Mouse (Mus musculus) heart, embryonic 13.5 days (tissue): Measurements from ENCODE around the gene Bmper. TPM values are rescaled to one million over a fixed set of nuclear protein-coding genes. Genes with fewer than 3 reads are reported as not detected.

Experiments used
- ATAC-seq: fragments of 200-750 bp; cut with Nextera tagmentation; 2 replicates; pipeline ENCODE4 v1.8.0; 2017; ENCODE audit warnings: moderate TSS enrichment; ENCODE audit not compliant: insufficient number of reproducible peaks, low FRiP score, low TSS enrichment; ENCODE audit errors: extremely low read depth
- H3K27ac ChIP-seq: fragments of 300-500 bp; sonication (generic); replicated peaks from 2 replicates; pipeline ENCODE4 v1.5.1; 2015; ENCODE audit warnings: moderate library complexity, mild to moderate bottlenecking, inconsistent platforms
- H3K27me3 ChIP-seq: fragments of 300-500 bp; sonication (generic); replicated peaks from 2 replicates; pipeline ENCODE4 v1.6.1; 2015; ENCODE audit warnings: mild to moderate bottlenecking, inconsistent platforms
- H3K36me3 ChIP-seq: fragments of 300-500 bp; sonication (generic); 2 replicates; pipeline ENCODE4 v1.6.1; 2015; ENCODE audit warnings: mild to moderate bottlenecking, inconsistent platforms
- H3K4me1 ChIP-seq: fragments of 300-500 bp; sonication (generic); 2 replicates; pipeline ENCODE4 v1.6.1; 2015; ENCODE audit warnings: inconsistent platforms
- H3K4me2 ChIP-seq: fragments of 300-500 bp; sonication (generic); 2 replicates; pipeline ENCODE4 v1.6.1; 2015; ENCODE audit warnings: inconsistent platforms, mild to moderate bottlenecking, moderate library complexity
- H3K4me3 ChIP-seq: fragments of 300-500 bp; sonication (generic); 2 replicates; pipeline ENCODE4 v1.5.1; 2015; ENCODE audit warnings: moderate library complexity, mild to moderate bottlenecking, inconsistent platforms
- H3K9ac ChIP-seq: fragments of 300-500 bp; sonication (generic); 2 replicates; pipeline ENCODE4 v1.6.1; 2015; ENCODE audit warnings: inconsistent platforms, mild to moderate bottlenecking, moderate library complexity
- H3K9me3 ChIP-seq: fragments of 300-500 bp; sonication (generic); 2 replicates; pipeline ENCODE4 v1.6.1; 2016; ENCODE audit warnings: inconsistent platforms
- WGBS: fragments of 180-500 bp; shearing (Covaris S2); methylation state at CpG from one replicate; pipeline ENCODE4 v1.1.7; 2015; ENCODE audit warnings: mixed read lengths; 5-methylcytosine and 5-hydroxymethylcytosine counted together
- polyA plus RNA-seq: library from polyadenylated mRNA; unstranded; fragments of >200 nt; fragmentation: Nextera tagmentation; extraction: Ambion mirVana; gene quantifications from 2 replicates; pipeline ENCODE4 v1.2.1, GENCODE M21; 2015

Gene Bmper
- polyA plus RNA-seq, 1 experiment from 2014 or later: 8.4 TPM

DNA sequence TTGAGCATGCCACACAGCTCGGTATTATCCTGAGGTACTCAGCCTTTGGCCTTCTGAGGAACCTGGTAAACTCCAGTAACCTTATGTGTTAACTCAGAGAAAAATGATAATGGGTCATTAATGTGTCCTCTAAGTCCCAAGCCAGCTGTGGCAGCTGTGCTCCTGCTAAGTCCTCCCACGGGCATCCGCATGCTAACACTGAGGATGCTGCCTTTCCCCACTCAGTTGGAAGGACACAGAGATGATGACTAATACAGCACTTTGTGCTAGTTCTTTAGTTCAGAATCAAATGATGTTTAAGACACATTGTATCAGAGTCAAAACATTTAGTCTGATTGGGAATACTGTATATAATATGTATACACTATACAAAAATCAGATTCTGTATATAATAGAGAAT lies 39.0 kb downstream of the Bmper start:
- Histone ChIP-seq H3K27me3 (no peaks in the 10 kb centered on the region), H3K36me3 (peaks cover 10% of the 10 kb centered on the region; the same call in 1 of the 2 replicates), H3K4me1 (no peaks in the 10 kb centered on the region), H3K9ac (no peak overlapping the region), H3K9me3 (peaks cover 9% of the 10 kb centered on the region; the same call in 1 of the 2 replicates), H3K4me3 (no peak overlapping the region), H3K27ac (no peak overlapping the region), H3K4me2 (no peak overlapping the region)
- WGBS: 86% methylated on average over 3 of the region's 3 CpGs
- ATAC-seq: no peak

DNA sequence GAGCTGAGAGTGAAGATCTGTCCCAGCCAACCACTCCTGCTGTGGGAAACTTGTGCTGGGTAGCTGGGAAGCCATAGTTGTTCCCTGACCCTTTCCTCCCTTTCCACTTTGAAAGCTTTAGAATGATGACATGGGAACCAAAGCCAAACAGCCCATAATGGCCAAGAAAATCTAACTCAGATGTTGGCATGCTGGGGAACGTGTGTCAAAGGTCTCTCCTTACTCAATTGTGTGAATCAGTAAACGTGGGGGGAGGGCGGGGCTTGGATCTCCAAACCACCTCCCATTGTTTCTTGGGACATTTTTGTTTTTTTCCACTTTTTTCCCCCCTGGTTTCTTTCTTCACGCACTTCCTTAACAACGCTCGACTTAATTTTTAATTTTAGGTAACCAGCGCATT lies 40.0 kb downstream of the Bmper start:
- Histone ChIP-seq H3K27me3 (no peaks in the 10 kb centered on the region), H3K4me1 (peaks cover 4% of the 10 kb centered on the region; the same call in 1 of the 2 replicates), H3K9ac (no peak overlapping the region), H3K4me2 (no peak overlapping the region), H3K4me3 (no peak overlapping the region), H3K36me3 (peaks cover 10% of the 10 kb centered on the region; the same call in 1 of the 2 replicates), H3K9me3 (peaks cover 9% of the 10 kb centered on the region; the same call in 1 of the 2 replicates), H3K27ac (no peak overlapping the region)
- 82% methylated on average over 7 of the region's 7 CpGs for WGBS
- no peak for ATAC-seq

DNA sequence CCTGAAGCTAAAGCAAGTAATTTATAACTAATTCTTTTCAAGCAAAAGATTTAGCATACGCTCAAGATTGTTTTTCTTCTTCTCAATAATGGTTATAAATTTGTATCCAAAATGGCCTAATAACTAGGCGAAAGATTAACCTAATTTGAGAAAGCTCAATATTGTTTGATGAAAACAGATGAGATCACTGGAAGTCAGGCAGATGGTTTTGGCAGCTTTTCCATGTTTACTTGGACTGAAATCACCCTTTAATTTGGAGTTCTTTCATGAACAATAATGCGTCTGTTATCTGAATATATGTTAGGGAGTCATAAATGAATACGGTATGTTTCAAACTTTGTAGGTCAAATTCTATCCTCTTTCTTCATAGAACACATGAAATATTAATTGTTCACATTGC lies 41.6 kb downstream of the Bmper start:
- no peak for ATAC-seq
- H3K27me3 ChIP-seq: no peaks in the 10 kb centered on the region
- H3K4me2 ChIP-seq: no peak overlapping the region
- no peak overlapping the region for H3K27ac ChIP-seq
- peaks cover 4% of the 10 kb centered on the region; the same call in 1 of the 2 replicates for H3K36me3 ChIP-seq
- no peak overlapping the region for H3K9ac ChIP-seq
- peaks cover 17% of the 10 kb centered on the region for H3K4me1 ChIP-seq
- WGBS: 82% methylated on average over 4 of the region's 4 CpGs
- H3K9me3 ChIP-seq: 0 out of 2 replicates have a peak, but pooled peaks cover 4% of the 10 kb centered on the region
- no peak overlapping the region for H3K4me3 ChIP-seq

DNA sequence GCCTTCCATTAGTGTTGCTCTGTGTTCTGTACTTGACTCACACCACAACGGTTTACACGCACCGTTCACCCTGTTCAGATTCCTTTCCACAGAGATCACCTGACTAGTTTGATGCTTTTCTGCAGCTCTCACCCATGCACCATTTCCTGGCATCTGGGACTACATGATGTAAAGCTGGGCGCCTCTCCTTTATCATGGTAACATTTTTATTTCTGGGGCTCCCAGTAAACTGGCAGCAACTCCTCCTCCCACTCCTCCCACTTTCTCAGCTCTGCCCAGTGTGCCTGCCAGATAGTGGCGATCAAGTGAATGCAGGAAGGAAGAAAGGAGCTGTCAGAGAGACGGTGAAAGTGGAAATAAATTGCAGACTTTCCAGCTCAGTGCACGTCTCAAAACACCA lies 45.7 kb downstream of the Bmper start:
- Histone ChIP-seq H3K4me1 (peaks cover 17% of the 10 kb centered on the region), H3K27me3 (no peaks in the 10 kb centered on the region), H3K9me3 (no peaks in the 10 kb centered on the region), H3K4me2 (peak overlapping the region; percentile 50), H3K9ac (peak overlapping the region; percentile 19; the same call in 1 of the 2 replicates), H3K4me3 (0 out of 2 replicates have a peak overlapping the region, but pooled peaks have one; percentile 1), H3K27ac (peak overlapping the region; percentile 41), H3K36me3 (no peaks in the 10 kb centered on the region)
- WGBS: 23% methylated on average over 7 of the region's 7 CpGs
- no peak for ATAC-seq

- no peaks in the 10 kb centered on the region for H3K36me3 ChIP-seq
- H3K27ac ChIP-seq: peak overlapping the region; percentile 41
- peaks cover 17% of the 10 kb centered on the region for H3K4me1 ChIP-seq
- 0 out of 2 replicates have a peak overlapping the region, but pooled peaks have one; percentile 1 for H3K4me3 ChIP-seq
- H3K4me2 ChIP-seq: peak overlapping the region; percentile 50
- H3K9ac ChIP-seq: no peak overlapping the region
- WGBS: 52% methylated on average over 2 of the region's 2 CpGs
- no peaks in the 10 kb centered on the region for H3K9me3 ChIP-seq
- ATAC-seq: no peak
- H3K27me3 ChIP-seq: no peaks in the 10 kb centered on the region
These were observed 46.2 kb downstream of the Bmper start for GRCm38 (mm10) chr9:23269087-23269486.

GRCm38 (mm10) chr9:23276244-23276643 lies 53.4 kb downstream of the Bmper start:
- no peak overlapping the region for H3K4me2 ChIP-seq
- no peaks in the 10 kb centered on the region for H3K27me3 ChIP-seq
- no peaks in the 10 kb centered on the region for H3K36me3 ChIP-seq
- H3K4me1 ChIP-seq: no peaks in the 10 kb centered on the region
- no peak overlapping the region for H3K4me3 ChIP-seq
- H3K9ac ChIP-seq: no peak overlapping the region
- ATAC-seq: no peak
- 81% methylated on average over 4 of the region's 4 CpGs for WGBS
- H3K27ac ChIP-seq: no peak overlapping the region
- no peaks in the 10 kb centered on the region for H3K9me3 ChIP-seq

DNA sequence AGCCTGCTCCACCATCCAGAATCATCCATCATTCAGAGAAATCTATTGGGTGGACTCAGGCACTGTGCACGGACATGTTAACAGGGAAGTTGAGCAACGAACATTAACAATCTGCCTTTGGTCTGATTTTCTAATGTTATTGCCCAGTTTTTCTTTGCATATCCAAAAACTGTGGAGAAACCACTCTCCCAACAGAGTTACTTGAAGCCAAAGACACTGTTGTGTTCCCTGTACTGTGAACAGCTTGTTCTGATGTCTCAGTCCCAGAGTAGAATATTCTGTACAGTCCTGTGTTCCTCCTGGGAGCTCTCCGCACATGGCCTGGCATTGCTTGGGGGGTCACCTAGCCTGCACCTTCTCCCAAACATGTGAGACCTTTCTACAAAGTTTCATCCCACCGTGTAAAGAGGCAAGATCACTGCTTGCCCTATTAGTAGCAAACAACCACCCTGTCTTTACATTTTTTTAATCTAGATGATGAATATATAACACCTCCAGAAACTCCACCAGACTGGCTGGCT lies 62.1 kb downstream of the Bmper start:
- ATAC-seq: no peak
- H3K27ac ChIP-seq: no peak overlapping the region
- WGBS: 80% methylated on average over 4 of the region's 4 CpGs

DNA sequence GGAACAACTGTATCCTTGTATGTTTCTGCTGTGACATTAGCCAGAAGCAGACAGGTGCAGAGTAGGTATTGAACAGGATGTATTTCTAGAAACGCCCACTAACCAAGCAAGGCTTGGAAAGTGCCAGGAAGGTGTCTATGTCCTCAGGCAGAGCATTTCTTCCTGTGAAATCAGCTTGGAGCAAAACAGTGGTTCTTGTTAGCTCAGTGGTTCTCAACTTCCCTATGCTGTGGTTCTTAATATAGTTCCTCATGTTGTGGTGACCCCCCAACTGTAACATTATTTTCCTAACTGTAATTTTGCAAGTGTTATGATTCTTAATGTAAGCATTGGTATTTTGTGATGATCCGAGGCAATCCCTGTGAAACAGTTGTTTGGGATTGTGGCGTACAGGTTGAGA lies 70.7 kb downstream of the Bmper start:
- no peaks in the 10 kb centered on the region for H3K36me3 ChIP-seq
- 78% methylated on average over 3 of the region's 3 CpGs for WGBS
- H3K4me3 ChIP-seq: no peak overlapping the region
- H3K4me1 ChIP-seq: peaks cover 11% of the 10 kb centered on the region
- no peak overlapping the region for H3K27ac ChIP-seq
- H3K9ac ChIP-seq: no peak overlapping the region
- no peaks in the 10 kb centered on the region for H3K27me3 ChIP-seq
- H3K4me2 ChIP-seq: no peak overlapping the region
- no peak for ATAC-seq
- H3K9me3 ChIP-seq: no peaks in the 10 kb centered on the region

More for the DNA sequence above, 62.1 kb downstream of the Bmper start:
- Histone ChIP-seq H3K9me3 (no peaks in the 10 kb centered on the region), H3K4me1 (no peaks in the 10 kb centered on the region), H3K36me3 (no peaks in the 10 kb centered on the region), H3K4me3 (no peak overlapping the region), H3K9ac (no peak overlapping the region), H3K27me3 (no peaks in the 10 kb centered on the region), H3K4me2 (no peak overlapping the region)

- Histone ChIP-seq H3K4me3 (no peak overlapping the region), H3K27me3 (no peaks in the 10 kb centered on the region), H3K9me3 (no peaks in the 10 kb centered on the region), H3K27ac (no peak overlapping the region), H3K36me3 (no peaks in the 10 kb centered on the region), H3K4me1 (peaks cover 20% of the 10 kb centered on the region), H3K4me2 (no peak overlapping the region), H3K9ac (no peak overlapping the region)
- WGBS: 72% methylated on average over 6 of the region's 6 CpGs
- ATAC-seq: no peak
These were observed 72.7 kb downstream of the Bmper start for GRCm38 (mm10) chr9:23295569-23295968.

DNA sequence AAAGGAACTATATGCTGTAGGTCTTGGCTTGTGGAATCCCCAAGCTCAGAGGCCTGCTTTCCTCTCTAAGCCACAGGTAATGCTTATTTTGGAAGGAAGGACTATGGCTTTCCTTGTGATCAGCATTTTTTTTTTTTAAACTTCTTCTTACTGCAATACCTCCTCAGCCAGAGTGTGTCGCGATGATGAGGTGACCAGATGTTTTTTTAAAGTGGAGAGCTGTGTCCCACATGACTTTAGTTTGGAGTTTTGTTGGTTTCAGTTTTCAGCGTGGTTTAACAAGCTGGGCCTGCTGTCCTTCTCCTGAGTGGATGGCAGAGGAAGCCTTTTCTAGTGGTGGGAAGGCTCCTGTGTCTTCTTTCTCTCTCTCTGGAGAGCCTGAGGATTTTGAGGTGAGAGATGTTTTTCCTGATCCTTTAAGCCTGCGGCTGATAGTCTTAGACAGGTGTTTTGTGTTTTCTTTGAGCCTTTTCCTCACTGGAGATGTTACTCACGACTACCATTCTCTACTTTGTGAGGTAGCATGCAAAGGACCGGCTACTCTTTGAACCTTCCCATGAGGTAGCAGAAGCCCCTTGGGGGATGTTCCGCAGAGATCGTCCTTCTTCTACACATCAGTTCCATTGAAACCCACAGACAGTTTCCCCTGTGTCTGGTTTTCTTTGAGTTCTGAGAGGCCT lies 74.8 kb downstream of the Bmper start:
- Histone ChIP-seq H3K9ac (no peak overlapping the region), H3K27me3 (no peaks in the 10 kb centered on the region), H3K27ac (no peak overlapping the region), H3K4me3 (no peak overlapping the region), H3K4me2 (no peak overlapping the region), H3K36me3 (no peaks in the 10 kb centered on the region), H3K9me3 (no peaks in the 10 kb centered on the region), H3K4me1 (peaks cover 21% of the 10 kb centered on the region)
- ATAC-seq: no peak
- 73% methylated on average over 8 of the region's 8 CpGs for WGBS

DNA sequence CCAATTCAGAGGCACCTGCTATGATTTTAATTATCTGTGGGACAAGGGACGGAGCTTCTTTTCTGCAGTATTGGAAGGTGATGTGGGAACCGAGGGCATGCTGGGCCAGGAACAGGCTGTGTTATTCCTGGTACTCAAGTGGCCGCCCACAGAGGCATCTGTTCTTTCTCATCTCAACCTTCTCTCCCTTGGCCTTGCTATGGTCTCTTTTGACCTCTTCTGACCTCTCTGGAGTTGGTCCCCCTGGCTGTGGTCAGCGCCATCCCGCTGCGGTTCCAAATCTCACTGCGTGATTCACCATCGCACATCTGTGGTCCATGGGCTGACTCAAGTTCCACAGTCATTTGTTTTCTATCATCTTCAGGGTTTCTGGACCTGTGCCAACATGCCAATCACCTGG lies 77.5 kb downstream of the Bmper start:
- no peak for ATAC-seq
- Histone ChIP-seq H3K27me3 (no peaks in the 10 kb centered on the region), H3K4me3 (no peak overlapping the region), H3K4me2 (no peak overlapping the region), H3K4me1 (peaks cover 19% of the 10 kb centered on the region), H3K36me3 (no peaks in the 10 kb centered on the region), H3K27ac (no peak overlapping the region), H3K9me3 (no peaks in the 10 kb centered on the region), H3K9ac (no peak overlapping the region)
- 49% methylated on average over 8 of the region's 8 CpGs for WGBS

- H3K4me1 ChIP-seq: peaks cover 5% of the 10 kb centered on the region; the same call in 1 of the 2 replicates
- H3K36me3 ChIP-seq: no peaks in the 10 kb centered on the region
- H3K4me2 ChIP-seq: no peak overlapping the region
- no peak overlapping the region for H3K4me3 ChIP-seq
- no peaks in the 10 kb centered on the region for H3K27me3 ChIP-seq
- no peak overlapping the region for H3K27ac ChIP-seq
- WGBS: 64% methylated on average over 4 of the region's 4 CpGs
- no peak overlapping the region for H3K9ac ChIP-seq
- no peaks in the 10 kb centered on the region for H3K9me3 ChIP-seq
- no peak for ATAC-seq
These were observed 82.8 kb downstream of the Bmper start for GRCm38 (mm10) chr9:23305681-23306080.
